Mouse (Mus musculus): ENCODE measurements around the gene Ccr10. TPM values are rescaled to one million over a fixed set of nuclear protein-coding genes. Genes with fewer than 3 reads are reported as not detected.
"Not testable (repeated sequence)": the region's sequence is repeated elsewhere in the genome, so short reads cannot be mapped to it uniquely, and the experiment has no call there.

The Ccr10 gene
- total RNA-seq, 2 experiments from 2014 or later, result not detected

GRCm38 (mm10) chr11:101133037-101133436 lies 42.2 kb downstream of the Ccr10 start:
- intact Hi-C loops (cut with DNase I), result loop anchor here (5.0 kb wide), 1 partner anchor 34 kb away; no protein-coding TSS in a partner anchor
- DNase-seq, result no peak

- DNase-seq, result no peak
- intact Hi-C loops (cut with DNase I), result loop anchor here (5.0 kb wide), 1 partner anchor 36 kb away; no protein-coding TSS in a partner anchor
These were observed 43.5 kb downstream of the Ccr10 start for GRCm38 (mm10) chr11:101131701-101132100.

GRCm38 (mm10) chr11:101131187-101131586 lies 44.1 kb downstream of the Ccr10 start:
- no peak for DNase-seq
- intact Hi-C loops (cut with DNase I), result loop anchor here (5.0 kb wide), 1 partner anchor 36 kb away; no protein-coding TSS in a partner anchor

GRCm38 (mm10) chr11:101130056-101130756 lies 45.0 kb downstream of the Ccr10 start:
- DNase-seq, result peak; percentile 55 to 70
- intact Hi-C loops (cut with DNase I), result loop anchor here (5.0 kb wide), 1 partner anchor 37 kb away; no protein-coding TSS in a partner anchor

GRCm38 (mm10) chr11:101128996-101129577 lies 46.2 kb downstream of the Ccr10 start:
- peak; percentile 26 to 38 for DNase-seq

GRCm38 (mm10) chr11:101127075-101127474 lies 48.2 kb downstream of the Ccr10 start:
- intact Hi-C loops (cut with DNase I), result no loop called here
- DNase-seq, result no peak

More at GRCm38 (mm10) chr11:101128996-101129577, 46.2 kb downstream of the Ccr10 start:
- intact Hi-C loops (cut with DNase I), result no loop called here

- intact Hi-C loops (cut with DNase I); DNase-seq: not testable (repeated sequence)
These were observed 50.2 kb downstream of the Ccr10 start for GRCm38 (mm10) chr11:101125008-101125407.

GRCm38 (mm10) chr11:101124494-101124893 lies 50.7 kb downstream of the Ccr10 start:
- intact Hi-C loops (cut with DNase I), result not testable (repeated sequence)

More at GRCm38 (mm10) chr11:101124494-101124893, 50.7 kb downstream of the Ccr10 start:
- DNase-seq, result not testable (repeated sequence)

Small RNA genes within 50 kb of the gene (microRNA-seq; reads per million reads assigned to microRNA genes)
- gene Gm27626, result 0 reads per million in 2 experiments

Other genes with a start within 250 kb of the Ccr10 start
- 10 to 100 TPM; 38.8 to 42.9 TPM for gene Stat3, start 235.9 kb downstream of the Ccr10 start, total RNA-seq (2021)
- gene Cavin1, start 204.6 kb downstream of the Ccr10 start, total RNA-seq (2021), result 100 to 1,000 TPM; 148 to 153 TPM
- 10 to 100 TPM; 55.7 to 57.7 TPM for gene Atp6v0a1, start 166.0 kb downstream of the Ccr10 start, total RNA-seq (2021)
- gene Naglu, start 105.4 kb downstream of the Ccr10 start, total RNA-seq (2021), result 1 to 10 TPM; 3.2 to 3.5 TPM
- not detected for gene Hsd17b1, start 97.0 kb downstream of the Ccr10 start, total RNA-seq (2021)
- gene Coasy, start 92.9 kb downstream of the Ccr10 start, total RNA-seq (2021), result 1 to 10 TPM; 8.0 to 8.9 TPM
- gene Mlx, start 88.2 kb downstream of the Ccr10 start, total RNA-seq (2021), result 10 to 100 TPM in 1 of 2 experiments, 1 to 10 TPM in 1; 8.8 to 12.4 TPM
- gene Psmc3ip, start 80.0 kb downstream of the Ccr10 start, total RNA-seq (2021), result 1 to 10 TPM; 1.6 to 2.1 TPM
- 10 to 100 TPM; 29.6 to 29.7 TPM for gene Retreg3, start 55.5 kb downstream of the Ccr10 start, total RNA-seq (2021)
- 10 to 100 TPM; 23.9 TPM for gene Tubg1, start 55.5 kb downstream of the Ccr10 start, total RNA-seq (2021)
- gene Tubg2, start 19.5 kb downstream of the Ccr10 start, total RNA-seq (2021), result 1 to 10 TPM; 2.3 to 2.6 TPM
- gene Cntnap1, start 4.9 kb downstream of the Ccr10 start, total RNA-seq (2021), result 1 to 10 TPM; 1.1 to 2.1 TPM
- 10 to 100 TPM; 22.4 to 27.6 TPM for gene Plekhh3, start 4.1 kb downstream of the Ccr10 start, total RNA-seq (2021)
- gene Ezh1, start 51.0 kb upstream of the Ccr10 start, total RNA-seq (2021), result 10 to 100 TPM; 20.5 to 23.8 TPM
- gene Ramp2, start 70.6 kb upstream of the Ccr10 start, total RNA-seq (2021), result 10 to 100 TPM; 35.3 to 38.3 TPM
- gene Vps25, start 78.3 kb upstream of the Ccr10 start, total RNA-seq (2021), result 10 to 100 TPM; 36.2 to 39.4 TPM
- under 1 TPM; 0.10 to 0.15 TPM for gene Wnk4, start 85.1 kb upstream of the Ccr10 start, total RNA-seq (2021)
- under 1 TPM; 0.10 to 0.15 TPM for gene Cntd1, start 103.6 kb upstream of the Ccr10 start, total RNA-seq (2021)
- 10 to 100 TPM; 64.3 to 71.4 TPM for gene Coa3, start 103.7 kb upstream of the Ccr10 start, total RNA-seq (2021)
- 10 to 100 TPM; 73.9 to 78.0 TPM for gene Becn1, start 126.8 kb upstream of the Ccr10 start, total RNA-seq (2021)
- gene Psme3, start 140.8 kb upstream of the Ccr10 start, total RNA-seq (2021), result 10 to 100 TPM; 54.1 to 57.8 TPM
- gene Aoc2, start 149.6 kb upstream of the Ccr10 start, total RNA-seq (2021), result 1 to 10 TPM in 1 of 2 experiments, under 1 TPM in 1; 0.92 to 1.2 TPM
- gene Aoc3, start 155.2 kb upstream of the Ccr10 start, total RNA-seq (2021), result 1 to 10 TPM; 4.7 to 7.1 TPM
- gene G6pc, start 192.1 kb upstream of the Ccr10 start, total RNA-seq (2021), result not detected
- 10 to 100 TPM; 10.5 to 19.4 TPM for gene Aarsd1, start 242.2 kb upstream of the Ccr10 start, total RNA-seq (2021)
- gene Gm27029, start 249.4 kb upstream of the Ccr10 start, total RNA-seq (2021), result 10 to 100 TPM in 1 of 2 experiments, 1 to 10 TPM in 1; 8.1 to 13.0 TPM
- gene Rundc1, start 249.6 kb upstream of the Ccr10 start, total RNA-seq (2021), result 1 to 10 TPM; 6.7 to 7.9 TPM
- gene Ptges3l, start 249.9 kb upstream of the Ccr10 start, total RNA-seq (2021), result 100 to 1,000 TPM in 1 of 2 experiments, 10 to 100 TPM in 1; 83.5 to 111 TPM

All from gastrocnemius, postnatal 36 days (tissue).